Mouse (Mus musculus) large intestine, adult 2 months (tissue): ENCODE data around the gene Etv4. TPM values are rescaled to one million over a fixed set of nuclear protein-coding genes. Genes with fewer than 3 reads are reported as not detected.

Experiments
- DNase-seq: peaks from one replicate; pipeline ENCODE4 v3.0.0-alpha.2; 2012; ENCODE audit warnings: low read depth, low spot score
- WGBS: fragments of 180-500 bp; shearing (Covaris S2); methylation state at CpG from one replicate; pipeline ENCODE4 v1.1.7; 2018; 5-methylcytosine and 5-hydroxymethylcytosine counted together
- polyA plus RNA-seq: library from polyadenylated mRNA; depleted of rRNA; stranded (reverse); fragments of >200 nt; gene quantifications from 2 replicates; pipeline ENCODE4 v1.2.3, GENCODE M21; 2012

Etv4 gene
- polyA plus RNA-seq, 1 experiment: 1.3 TPM

- DNase-seq: no peak
- WGBS: 76% methylated on average over 1 of the region's 1 CpGs
Observed at GRCm38 (mm10) chr11:101787432-101787831, 2.3 kb upstream of the Etv4 start.

GRCm38 (mm10) chr11:101786651-101787050 is 1.5 kb upstream of the Etv4 start:
- 40% methylated on average over 7 of the region's 7 CpGs for WGBS
- DNase-seq: no peak

- WGBS: 19% methylated on average over 7 of the region's 7 CpGs
- no peak for DNase-seq
Observed at GRCm38 (mm10) chr11:101785852-101786205, 658 bp upstream of the Etv4 start.

DNA sequence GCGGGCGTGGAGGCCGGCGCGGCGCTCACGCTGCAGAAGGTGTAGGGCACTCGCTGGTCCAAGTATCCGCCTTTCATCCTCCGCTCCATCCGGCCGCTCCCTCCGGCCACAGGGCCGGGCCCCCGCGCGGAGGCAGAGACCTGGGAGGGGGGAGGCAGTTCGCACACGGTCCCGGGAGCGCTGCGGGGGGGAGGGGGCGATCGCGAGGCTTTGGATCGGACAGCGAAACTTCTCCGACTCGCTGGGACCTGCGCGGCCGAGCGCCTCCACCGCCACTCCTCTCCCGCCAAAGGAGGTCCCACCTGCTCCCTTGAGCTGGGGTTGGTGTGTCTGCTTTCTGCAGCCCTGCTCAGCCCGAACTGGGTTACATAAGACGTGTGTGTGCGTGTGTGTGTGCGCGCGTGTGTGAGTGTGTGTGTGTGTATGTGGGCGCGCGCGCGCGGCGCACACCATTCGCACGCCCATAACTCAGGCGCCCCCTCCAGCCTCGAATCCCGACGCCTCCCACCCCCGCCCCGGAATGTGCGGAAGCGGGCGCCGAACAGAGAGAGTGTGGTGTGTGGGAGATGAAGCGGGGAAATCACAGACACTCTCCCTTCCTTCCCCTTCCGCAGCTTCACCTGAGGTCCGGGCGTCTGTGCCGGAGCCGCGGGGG is 556 bp downstream of the Etv4 start:
- DNase-seq: no peak
- WGBS: under 1% methylated on average over 66 of the region's 67 CpGs

- DNase-seq: no peak
- WGBS: 3% methylated on average over 19 of the region's 19 CpGs
Observed at GRCm38 (mm10) chr11:101784072-101784471, 1.1 kb downstream of the Etv4 start.

- no peak for DNase-seq
- 13% methylated on average over 9 of the region's 9 CpGs for WGBS
Observed at GRCm38 (mm10) chr11:101783584-101783983, 1.6 kb downstream of the Etv4 start.

GRCm38 (mm10) chr11:101783135-101783534 is 2.0 kb downstream of the Etv4 start:
- DNase-seq: no peak
- 45% methylated on average over 1 of the region's 1 CpGs for WGBS

GRCm38 (mm10) chr11:101776846-101777245 is 8.3 kb downstream of the Etv4 start:
- 75% methylated on average over 4 of the region's 4 CpGs for WGBS
- no peak for DNase-seq

GRCm38 (mm10) chr11:101772449-101772848 is 12.7 kb downstream of the Etv4 start:
- no peak for DNase-seq
- 5% methylated on average over 16 of the region's 16 CpGs for WGBS

GRCm38 (mm10) chr11:101772027-101772426 is 13.1 kb downstream of the Etv4 start:
- DNase-seq: no peak
- WGBS: 24% methylated on average over 5 of the region's 5 CpGs

DNA sequence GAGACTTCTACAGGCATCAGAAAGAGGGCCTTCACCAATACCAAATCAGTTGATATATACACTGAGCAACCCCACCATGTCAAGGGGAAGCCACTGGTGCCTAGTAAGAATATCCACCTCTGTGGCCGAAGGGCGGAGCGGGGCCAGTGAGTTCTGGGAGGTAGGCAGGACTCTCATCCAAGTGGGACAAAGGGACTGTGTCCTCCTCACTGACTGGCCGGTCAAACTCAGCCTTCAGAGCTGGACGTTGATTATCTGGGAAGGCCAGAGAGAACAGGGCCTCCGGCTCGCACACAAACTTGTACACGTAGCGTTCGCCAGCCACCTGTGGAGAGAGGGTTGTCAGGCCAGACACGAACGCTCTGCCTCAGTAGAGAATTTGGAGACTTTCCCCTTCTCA is 14.9 kb downstream of the Etv4 start:
- DNase-seq: no peak
- 96% methylated on average over 12 of the region's 12 CpGs for WGBS

GRCm38 (mm10) chr11:101768721-101769120 is 16.4 kb downstream of the Etv4 start:
- no peak for DNase-seq
- 87% methylated on average over 6 of the region's 6 CpGs for WGBS

- 75% methylated on average over 5 of the region's 5 CpGs for WGBS
- DNase-seq: no peak
Observed at GRCm38 (mm10) chr11:101767326-101767725, 17.8 kb downstream of the Etv4 start.

- no peak for DNase-seq
- WGBS: 91% methylated on average over 8 of the region's 8 CpGs
Observed at GRCm38 (mm10) chr11:101764546-101764945, 20.6 kb downstream of the Etv4 start.

DNA sequence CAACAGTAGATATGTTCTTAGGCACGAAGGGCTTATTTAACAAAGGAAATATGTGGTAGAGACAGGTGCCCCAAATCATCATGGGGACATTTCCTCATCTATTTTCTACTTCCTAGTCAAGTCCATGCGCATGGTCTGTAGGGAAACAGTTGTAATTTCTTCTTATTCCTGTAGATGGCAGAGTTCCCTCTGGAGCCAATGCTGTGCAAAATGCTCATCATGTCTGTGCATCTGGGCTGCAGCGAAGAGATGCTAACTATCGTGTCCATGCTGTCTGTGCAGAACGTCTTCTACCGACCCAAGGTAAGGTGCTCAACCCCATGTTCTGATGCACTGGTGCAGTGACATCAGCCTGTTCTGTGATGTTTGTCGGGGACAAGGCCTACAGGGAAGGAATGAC is 21.4 kb downstream of the Etv4 start:
- DNase-seq: no peak
- WGBS: 36% methylated on average over 7 of the region's 7 CpGs

- WGBS: 93% methylated on average over 3 of the region's 3 CpGs
Observed at GRCm38 (mm10) chr11:101759530-101759929, 25.6 kb downstream of the Etv4 start.

GRCm38 (mm10) chr11:101758431-101758830 is 26.7 kb downstream of the Etv4 start:
- WGBS: 81% methylated on average over 5 of the region's 5 CpGs
- no peak for DNase-seq

More at GRCm38 (mm10) chr11:101759530-101759929, 25.6 kb downstream of the Etv4 start:
- no peak for DNase-seq

DNA sequence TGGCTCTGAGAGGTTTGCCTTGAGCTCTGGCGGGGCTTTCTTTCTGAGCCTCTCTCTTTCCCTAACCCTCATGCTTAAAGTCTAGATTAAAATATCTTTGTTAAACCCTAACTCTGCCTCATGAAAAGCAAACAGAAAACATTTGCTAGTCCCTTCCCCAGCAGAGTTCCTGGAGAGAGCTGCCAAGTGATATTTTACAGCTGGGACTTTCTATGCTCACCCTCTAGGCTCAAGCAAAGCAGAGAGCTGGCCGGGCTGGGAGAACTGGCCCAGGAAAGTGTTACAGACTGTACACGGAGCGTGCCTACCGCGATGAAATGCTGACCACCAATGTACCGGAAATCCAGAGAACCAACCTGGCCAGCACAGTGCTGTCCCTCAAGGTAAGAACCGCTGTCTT is 27.8 kb downstream of the Etv4 start:
- no peak for DNase-seq
- 73% methylated on average over 8 of the region's 8 CpGs for WGBS

DNA sequence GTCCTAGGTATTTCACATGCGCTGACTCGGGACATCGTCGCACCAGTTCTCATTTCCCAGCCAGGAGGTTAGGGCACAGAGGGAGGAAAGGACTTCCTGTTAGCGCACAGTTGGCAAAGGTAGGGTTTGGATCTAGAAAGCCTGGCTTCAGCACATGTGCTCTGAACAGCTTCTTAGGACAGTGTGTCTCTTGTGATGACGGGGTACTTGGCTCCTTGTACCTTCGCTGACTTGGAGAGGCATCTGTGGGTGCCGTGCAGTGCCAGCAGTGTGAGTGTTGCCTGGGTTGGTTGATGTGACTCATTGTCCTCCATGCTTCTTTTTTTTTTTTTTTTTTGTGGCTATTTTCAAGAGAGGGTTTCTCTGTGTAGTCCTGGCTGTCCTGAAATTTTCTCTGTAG is 28.6 kb downstream of the Etv4 start:
- 88% methylated on average over 8 of the region's 8 CpGs for WGBS
- DNase-seq: no peak

DNA sequence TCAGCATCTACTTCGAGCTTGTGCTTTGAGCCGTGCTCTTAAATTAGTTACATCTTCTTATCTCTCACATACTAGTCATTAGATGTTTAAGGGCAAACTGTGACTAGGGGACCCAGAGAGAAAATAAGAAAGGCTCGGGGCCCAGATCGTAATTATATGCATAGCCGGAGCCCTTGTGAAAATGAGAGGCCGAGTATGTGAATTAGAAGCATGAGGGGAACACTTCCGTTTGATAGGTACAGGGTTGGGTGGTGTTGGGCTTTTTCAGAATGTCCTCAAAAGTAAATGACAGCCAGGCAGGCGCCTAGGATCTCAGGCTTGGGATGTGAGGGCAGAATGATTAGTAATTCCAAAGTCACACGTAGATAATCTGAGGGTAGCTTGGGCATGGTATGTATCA is 51.6 kb downstream of the Etv4 start:
- DNase-seq: no peak
- 15% methylated on average over 9 of the region's 9 CpGs for WGBS

DNA sequence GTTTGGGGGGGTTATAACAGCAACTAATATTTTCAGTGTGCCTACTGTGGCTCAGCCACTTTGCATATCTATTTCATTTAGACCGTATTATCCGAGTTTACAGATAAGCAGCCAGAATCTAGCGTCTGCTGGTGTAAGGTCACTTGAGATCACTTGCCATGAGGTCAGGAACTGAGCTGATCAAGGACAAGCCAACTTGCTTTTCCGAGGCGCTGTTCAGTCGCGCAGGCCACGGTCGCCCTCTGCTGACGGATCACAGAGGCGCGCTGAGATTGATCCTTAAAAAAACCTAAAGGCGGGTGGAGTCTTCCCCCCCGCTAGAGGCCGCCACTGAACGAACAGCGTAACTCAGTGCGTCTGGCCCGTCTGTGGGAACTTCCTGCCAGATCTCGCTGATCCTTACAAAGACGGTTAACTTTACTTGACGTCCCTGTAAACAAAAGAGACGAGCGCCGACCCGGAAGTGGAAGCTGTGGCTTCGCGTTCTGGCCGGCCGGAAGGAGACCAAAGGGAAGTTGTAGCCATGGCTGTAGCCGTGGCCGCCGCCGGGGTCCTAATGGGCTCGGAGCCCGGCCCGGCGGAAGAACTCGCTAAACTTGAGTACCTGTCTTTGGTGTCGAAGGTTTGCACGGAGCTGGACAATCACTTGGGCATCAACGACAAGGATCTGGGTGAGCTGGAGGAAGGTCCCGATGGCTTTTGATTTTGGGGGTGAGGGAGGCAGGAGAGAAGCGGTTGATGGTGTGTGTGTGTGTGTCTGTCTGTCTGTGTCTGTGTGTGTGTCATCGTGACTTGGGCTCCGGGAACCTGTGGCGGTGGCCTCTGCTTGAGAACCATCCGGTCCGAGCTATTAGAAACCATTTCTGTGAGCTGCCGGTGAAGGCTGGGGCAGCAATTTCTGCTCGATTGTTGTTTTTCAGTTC is 52.4 kb downstream of the Etv4 start, which contains the start of gene Dhx8:
Dhx8 (plus strand) TSS at position 402 of the 923 bp plus-strand sequence.
- under 1% methylated on average over 51 of the region's 51 CpGs for WGBS
- peak; percentile 95 for DNase-seq
